Mouse (Mus musculus) CH12.LX (cell line): ENCODE measurements around the gene Tyro3.

Experiments used
- CTCF ChIP-seq, 2 experiments: IDR thresholded peaks in 1 of 2; conservative IDR thresholded peaks in 1 of 2; 2 replicates each; pipeline ENCODE4 v1.5.1; 2011 to 2012; ENCODE audit warnings: low read depth in 2 of 2, low read length in 2 of 2, improper control_type of control experiment in 1 of 2, inconsistent platforms in 1 of 2, mild to moderate bottlenecking in 1 of 2, moderate library complexity in 1 of 2
- E2F4 ChIP-seq: IDR thresholded peaks from 2 replicates; pipeline ENCODE4 v1.6.1; 2011; ENCODE audit warnings: low read depth, low read length, improper control_type of control experiment; ENCODE audit not compliant: insufficient replicate concordance
- EP300 ChIP-seq: IDR thresholded peaks from 2 replicates; pipeline ENCODE4 v1.6.1; 2011; ENCODE audit warnings: low read length, improper control_type of control experiment
- ETS1 ChIP-seq: conservative IDR thresholded peaks from 2 replicates; pipeline ENCODE4 v1.6.1; 2012; ENCODE audit warnings: low read depth, mild to moderate bottlenecking, inconsistent platforms, low read length, improper control_type of control experiment, moderate library complexity
- JUN ChIP-seq: IDR thresholded peaks from 2 replicates; pipeline ENCODE4 v1.6.1; 2011; ENCODE audit warnings: low read depth, mild to moderate bottlenecking, low read length, improper control_type of control experiment, moderate library complexity; ENCODE audit not compliant: insufficient read depth
- JUND ChIP-seq: conservative IDR thresholded peaks from 2 replicates; pipeline ENCODE4 v1.6.1; 2011; ENCODE audit warnings: low read depth, low read length, improper control_type of control experiment
- KAT2A ChIP-seq: IDR thresholded peaks from 2 replicates; pipeline ENCODE4 v1.6.1; 2012; ENCODE audit warnings: low read length, improper control_type of control experiment, inconsistent platforms; ENCODE audit not compliant: insufficient replicate concordance
- NELFE ChIP-seq: IDR thresholded peaks from 2 replicates; pipeline ENCODE4 v1.6.1; 2011; ENCODE audit warnings: low read depth, low read length, improper control_type of control experiment
- POLR2A ChIP-seq: IDR thresholded peaks from 2 replicates; pipeline ENCODE4 v1.6.1; 2011; ENCODE audit warnings: low read depth, mild to moderate bottlenecking, improper control_type of control experiment, low read length
- UBTF ChIP-seq: IDR thresholded peaks from 2 replicates; pipeline ENCODE4 v1.6.1; 2012; ENCODE audit warnings: low read depth, mild to moderate bottlenecking, inconsistent platforms, low read length, improper control_type of control experiment, moderate library complexity
- ZC3H11A ChIP-seq: IDR thresholded peaks from 2 replicates; pipeline ENCODE4 v1.6.1; 2012; ENCODE audit warnings: low read depth, mild to moderate bottlenecking, inconsistent platforms, low read length, improper control_type of control experiment

DNA sequence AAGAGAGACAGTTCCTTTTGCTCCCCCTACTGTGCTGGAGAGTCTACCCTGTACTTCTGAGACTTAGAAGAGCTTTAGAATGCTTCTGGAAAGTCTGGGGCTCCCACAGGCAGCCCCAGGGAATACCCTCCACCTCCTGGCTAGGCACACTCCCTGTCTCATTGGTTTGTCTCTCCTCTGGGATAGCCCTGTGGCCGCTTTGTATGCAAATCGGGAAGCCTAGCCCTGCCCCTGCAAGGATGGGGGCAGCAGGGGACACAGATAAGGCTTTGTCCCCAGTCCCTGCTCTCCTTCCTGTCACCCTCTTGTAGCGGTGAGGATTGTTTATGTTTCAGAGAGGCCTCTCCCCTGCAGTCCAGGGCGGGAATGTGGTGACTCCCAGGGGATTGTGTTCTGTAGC, 11.3 kb downstream of the Tyro3 start:
- TF ChIP-seq ZC3H11A, result no peak
- TF ChIP-seq ETS1, result no peak; the same call in none of the 2 replicates
- TF ChIP-seq EP300, result peak; percentile 16; the same call in 1 of the 2 replicates
- TF ChIP-seq JUN, result no peak
- TF ChIP-seq CTCF (conservative IDR thresholded peaks at IDR 0.05 in 1 of 2, IDR thresholded peaks at IDR 0.05 in 1 of 2; ENCODE audit: low read depth in 2 of 2, low read length in 2 of 2), result peak in 1 of 2 experiments; percentile 32; a peak in 1 of 4 replicates
- no peak for TF ChIP-seq NELFE
- no peak for TF ChIP-seq POLR2A
- no peak for TF ChIP-seq UBTF
- no peak for TF ChIP-seq KAT2A
- no peak for TF ChIP-seq JUND
- TF ChIP-seq E2F4, result no peak
